Mouse (Mus musculus) lung, postnatal 25 days (tissue): Measurements from ENCODE around the gene Tmtc2.

Experiments used
- DNase-seq: peaks from one replicate; pipeline ENCODE4 v3.0.0; 2022; ENCODE audit warnings: low spot score

Gene Tmtc2

DNA sequence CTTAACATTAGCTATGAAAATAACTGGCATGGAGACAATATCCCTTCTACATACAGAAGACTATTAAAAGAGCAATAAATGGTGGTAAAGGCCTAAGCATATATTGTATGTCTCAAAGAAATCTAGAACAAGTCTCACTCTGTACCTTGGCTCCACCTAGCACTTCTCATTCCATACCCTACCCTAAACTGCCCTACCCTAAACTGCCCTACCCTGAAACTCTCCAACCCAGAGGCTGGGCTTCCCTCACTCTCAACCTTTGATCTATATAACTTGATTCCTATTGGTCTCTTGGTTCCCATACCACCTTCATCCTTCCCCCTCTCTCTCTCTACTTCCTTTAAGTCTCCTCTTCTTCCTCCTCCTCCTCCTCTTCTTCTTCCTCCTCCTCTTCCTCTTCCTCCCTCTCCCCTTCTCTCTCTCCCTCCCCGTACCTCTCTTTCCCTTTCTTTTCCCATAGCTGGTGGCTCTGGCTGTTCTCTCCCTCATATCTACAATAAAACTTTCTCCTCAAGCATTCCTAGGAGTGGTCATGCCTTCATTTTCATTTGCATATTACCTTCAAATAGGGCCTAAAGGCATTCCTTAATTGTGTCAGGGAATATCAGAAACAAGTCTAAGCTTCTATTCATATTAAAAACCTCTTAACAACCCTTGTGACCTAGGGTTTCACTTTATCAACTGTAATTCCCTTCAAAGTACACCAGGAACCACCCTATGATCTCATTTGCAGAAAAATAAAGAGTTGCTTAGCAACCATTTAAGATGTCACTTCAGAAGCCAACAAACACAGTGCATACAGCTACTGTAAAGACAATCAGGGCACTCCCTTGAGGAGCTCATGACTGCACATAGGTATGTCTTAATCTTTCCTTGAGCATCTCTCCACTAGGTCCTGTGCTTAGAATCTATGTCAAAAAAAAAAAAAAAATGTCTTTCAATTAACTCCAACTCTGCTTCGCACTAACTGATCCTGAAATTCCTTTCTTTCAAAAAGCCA, 29.9 kb downstream of the Tmtc2 start:
- DNase-seq, result no peak

DNA sequence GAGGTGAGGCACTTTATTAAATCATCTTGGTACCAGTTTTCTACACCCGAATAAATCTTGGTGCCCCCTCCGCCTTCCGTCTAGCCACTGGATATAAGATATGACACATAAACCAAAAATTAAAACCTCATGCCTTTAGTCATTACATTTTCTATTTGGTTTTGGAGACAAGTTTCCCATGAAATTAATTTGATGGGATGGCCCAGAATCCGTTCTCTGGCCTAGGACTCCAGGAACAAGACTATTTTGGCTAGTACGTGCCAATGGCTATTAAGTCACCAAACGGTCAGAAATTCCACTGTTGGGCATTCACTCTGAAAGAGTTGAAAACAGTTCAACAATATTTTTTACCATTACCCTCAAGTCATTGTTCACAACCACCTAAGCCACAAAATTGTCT, 32.2 kb downstream of the Tmtc2 start:
- no peak for DNase-seq

DNA sequence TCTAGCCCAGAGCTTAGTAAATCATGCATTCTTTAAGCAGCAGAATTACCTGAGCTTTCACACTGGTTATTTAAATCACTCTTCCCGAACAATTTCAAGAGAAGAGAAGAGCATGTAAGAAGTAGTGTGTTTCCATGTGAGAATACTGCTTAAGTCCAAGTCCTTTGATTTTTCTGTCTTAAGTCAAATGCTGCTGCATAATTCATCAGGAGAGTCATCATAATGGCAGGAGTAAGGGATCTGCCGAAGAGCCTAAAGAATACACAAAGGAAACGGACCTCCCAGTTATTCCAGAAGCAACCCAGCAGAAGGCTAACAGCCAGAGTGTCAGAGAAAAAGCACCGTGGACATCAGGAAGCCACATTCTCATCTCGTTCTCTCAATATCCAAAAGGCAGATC, 34.6 kb downstream of the Tmtc2 start:
- DNase-seq, result no peak

DNA sequence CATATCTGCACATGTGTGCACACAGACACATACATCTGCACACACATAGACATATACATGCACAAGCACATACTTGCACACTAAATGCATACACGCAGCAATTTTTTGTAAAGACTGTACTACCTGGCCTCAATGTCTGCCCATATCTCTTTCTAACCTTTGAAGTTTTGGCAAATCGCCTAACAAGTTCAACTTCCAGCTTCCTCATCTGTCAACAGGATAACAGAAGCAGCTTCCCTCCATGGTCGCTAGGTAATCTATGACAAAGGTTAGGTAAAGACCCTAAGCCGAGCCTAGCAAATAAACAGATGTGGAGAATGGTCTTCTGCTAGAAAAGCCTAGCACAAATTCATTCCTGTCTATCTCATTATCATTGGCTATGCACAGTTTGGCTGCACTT, 37.3 kb downstream of the Tmtc2 start:
- no peak for DNase-seq

DNA sequence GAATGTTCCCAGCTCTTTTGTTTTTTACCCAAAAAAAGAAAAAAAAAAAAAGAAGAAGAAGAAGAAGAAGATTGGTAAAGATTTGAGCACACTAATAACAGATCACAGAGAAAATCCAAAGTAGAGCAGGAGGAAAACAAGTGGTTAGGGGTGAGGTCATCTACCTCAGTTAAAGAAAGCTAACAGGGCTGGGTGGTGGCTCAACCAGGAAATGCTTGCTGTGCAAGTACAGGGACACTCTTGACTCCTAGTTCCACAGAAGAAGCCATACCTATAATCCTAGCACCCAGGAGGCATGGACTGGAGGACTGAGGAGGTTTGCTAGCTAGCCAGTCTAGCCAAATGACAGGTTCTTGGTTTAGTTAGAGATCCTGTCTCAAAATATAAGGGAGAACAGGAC, 38.4 kb downstream of the Tmtc2 start:
- no peak for DNase-seq

DNA sequence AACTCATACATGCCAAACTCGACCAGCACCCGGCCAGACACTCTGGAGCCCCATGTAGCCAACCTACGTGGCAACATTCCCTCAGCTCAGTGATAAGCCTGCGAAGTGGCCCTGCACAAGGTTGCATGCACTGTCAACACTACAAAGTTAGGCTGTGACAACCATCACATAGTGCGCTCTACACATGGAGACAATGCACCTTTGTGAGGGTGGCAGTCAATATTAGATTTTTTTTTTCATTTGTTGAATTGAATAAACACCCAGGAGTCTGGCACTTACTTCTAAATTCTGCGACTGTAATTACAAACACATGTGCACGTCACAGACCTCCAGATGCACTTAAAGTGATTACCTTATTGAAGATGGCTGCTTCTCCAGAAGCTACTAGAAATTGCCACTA, 41.5 kb downstream of the Tmtc2 start:
- DNase-seq, result no peak

DNA sequence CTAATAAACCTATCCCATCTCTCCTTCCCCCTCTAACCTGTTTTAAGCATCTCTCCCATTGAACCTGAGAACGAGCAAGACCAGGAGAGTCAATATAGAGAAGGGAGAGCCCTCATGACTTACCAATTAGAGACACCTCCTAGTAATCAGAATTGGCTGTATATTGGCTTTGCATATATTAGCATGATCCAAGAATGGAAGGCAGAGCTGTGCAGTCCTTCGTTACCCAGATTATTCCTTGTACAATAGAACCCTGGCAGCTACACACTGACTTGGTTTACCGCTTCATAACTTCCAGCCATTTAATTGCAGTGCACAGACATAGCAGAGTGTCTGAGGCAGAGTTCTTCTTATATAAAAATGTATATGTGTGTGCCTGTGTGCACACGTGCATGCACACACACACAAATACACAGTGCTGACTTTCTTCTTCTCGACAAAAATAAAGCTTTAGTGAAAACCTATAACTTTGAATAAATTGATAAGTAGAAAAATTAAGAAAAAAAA, 42.2 kb downstream of the Tmtc2 start:
- no peak for DNase-seq

DNA sequence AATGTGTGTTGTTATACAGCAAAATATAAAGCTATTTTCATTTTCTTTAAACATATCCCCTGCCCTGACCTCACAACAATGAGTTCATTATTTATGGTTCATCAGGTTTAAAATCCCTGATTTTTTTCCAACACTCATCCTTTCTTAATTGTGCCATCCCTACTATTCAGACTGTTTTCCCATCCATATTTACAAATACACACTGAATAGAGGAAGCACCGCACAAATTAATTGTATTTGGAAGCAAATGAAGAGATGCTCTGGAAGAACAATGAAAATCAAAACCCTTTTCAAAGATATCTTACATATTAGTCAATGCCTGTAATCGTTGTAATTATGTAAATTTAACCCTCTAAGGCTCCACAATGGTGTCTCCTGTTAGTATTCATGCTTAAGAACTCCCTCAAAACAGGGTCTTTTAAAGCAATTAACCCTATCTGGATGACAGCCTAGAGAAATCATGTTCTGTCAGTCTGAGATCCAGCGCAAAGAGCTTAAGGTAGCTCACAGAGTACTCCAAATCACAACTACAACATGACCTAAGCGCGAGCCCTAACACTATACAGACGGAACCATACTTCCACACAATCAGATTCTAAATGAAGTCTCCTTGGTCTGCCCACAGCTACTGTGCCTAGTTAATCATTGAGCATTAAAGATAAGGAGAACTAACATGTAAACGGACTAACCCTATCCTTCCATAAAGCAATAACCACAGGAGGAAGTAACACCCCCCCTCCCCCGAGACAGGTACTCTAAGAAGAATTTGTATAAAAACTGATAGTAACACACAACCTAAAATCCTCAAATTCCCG, 43.0 kb downstream of the Tmtc2 start:
- no peak for DNase-seq

DNA sequence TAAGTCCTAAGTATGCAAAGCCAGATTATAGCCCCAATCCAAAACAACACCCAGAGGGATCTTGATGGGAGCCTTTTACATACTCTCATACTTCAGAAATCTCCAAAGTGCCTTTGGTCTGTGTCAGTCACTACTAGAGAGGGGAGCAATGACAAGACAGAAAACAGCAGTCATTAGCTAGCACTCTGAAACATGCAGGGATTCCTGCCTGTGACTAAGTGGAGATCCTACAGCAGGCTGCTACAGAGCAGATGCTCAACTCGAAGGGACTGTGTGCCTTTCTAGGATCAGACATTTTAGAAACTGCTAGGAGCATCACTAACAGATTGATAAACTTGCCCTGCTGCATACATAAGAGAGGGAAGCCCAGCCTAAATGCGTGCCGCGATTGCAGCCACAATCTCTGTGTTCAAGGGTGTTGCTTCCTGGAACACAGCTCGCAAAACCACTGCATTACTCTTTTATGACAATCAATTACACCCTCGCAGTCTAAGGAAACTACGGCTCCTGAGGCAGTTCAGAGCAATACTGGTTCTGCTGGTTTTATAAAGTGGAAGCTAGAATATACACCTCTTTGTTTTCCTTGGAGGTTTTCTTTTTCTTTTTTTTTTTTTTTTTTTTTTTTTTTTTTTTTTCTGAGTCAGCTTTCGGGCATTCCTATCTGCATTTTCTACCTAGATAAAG, 50.7 kb downstream of the Tmtc2 start:
- DNase-seq, result no peak

DNA sequence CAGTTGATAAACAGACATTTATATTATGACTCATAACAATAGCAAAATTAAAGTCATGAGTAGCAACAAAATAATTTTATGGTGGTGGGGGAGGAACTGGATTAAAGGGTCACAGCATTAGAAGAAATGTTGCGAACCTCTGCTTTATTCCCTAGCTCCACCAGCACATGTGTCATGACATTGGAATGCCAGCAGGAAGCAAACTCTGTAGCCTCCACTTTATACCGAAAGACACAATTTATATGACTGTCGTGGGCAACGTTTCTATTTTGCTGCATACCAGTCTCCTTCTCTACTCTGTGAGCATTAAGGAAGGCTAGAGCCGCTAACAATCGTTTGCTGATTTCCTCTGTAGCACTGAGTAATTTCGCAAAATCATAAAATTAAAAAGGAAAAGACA, 51.8 kb downstream of the Tmtc2 start:
- DNase-seq, result no peak

DNA sequence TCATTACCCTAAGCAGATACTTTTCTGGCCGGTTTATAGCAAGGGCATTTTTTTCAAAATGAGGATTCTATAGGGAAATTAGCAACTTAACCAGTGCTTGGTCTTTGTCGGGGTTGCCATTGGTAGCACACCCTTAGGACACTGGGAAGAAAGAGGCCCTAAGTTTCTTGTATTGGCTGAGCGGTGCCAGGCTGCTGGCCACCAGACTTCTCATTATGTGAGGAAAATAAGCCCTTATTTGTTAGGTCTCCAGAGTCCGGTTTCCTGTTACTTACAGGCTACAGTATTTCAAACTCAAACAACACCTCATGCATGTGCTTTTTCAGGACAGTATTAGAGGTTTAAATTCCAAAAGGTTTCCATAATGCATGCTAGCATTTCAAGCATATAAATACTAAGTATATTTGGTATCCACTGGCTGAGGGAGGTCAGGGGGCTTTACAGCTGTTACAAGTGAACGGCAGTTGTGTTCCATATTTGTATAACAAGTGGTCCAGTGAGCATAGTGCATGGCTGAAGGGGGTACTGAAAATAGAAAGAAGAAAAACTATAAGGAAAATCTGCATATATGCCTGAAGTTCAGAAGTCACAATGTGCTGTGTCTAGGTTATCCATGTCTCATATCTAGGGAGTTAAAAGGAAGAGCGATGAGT, 55.0 kb downstream of the Tmtc2 start:
- DNase-seq, result no peak

DNA sequence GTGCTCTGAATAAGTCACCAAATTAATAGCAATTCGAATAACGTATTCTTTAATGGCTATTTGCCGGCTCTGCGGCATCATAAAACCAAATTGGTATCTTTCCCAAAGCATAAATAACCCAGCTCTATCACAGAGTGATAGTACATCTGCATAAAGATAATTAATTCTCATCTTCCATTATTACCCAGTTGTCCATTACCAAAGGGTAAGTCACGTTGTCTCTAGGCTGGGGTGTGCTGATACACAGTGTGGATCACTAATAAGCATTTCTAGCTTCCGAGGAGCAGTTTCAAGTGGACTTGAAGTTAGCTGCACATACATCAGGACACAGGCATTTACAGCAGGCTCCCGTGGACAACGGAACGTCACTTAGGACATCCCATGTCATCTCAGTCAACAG, 56.1 kb downstream of the Tmtc2 start:
- DNase-seq, result no peak

DNA sequence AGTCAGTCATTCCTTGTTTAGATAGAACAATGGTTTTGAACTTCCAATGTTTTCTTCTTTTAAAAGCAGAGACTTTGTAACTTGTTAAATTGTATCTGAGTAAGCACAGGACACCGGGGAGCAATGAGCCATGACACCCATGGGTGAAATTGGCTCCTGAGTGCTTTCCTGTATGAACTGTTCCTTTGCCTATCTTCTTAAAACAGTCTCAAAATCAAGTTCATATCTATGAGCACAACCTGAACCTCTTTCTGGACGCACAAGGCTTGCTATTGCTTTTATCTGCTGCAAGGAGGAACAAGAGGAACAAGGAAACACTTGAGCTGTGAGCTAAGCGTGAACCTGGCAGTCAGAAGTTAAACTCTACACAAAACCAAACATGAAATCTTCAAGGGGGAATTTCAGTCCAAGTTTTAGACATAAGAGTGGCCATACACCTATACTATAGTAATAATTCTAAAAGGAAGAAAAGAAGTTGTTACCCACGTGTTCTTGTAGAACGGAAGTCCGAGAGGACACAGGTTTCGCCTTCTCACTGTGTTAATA, 60.4 kb downstream of the Tmtc2 start:
- no peak for DNase-seq

DNA sequence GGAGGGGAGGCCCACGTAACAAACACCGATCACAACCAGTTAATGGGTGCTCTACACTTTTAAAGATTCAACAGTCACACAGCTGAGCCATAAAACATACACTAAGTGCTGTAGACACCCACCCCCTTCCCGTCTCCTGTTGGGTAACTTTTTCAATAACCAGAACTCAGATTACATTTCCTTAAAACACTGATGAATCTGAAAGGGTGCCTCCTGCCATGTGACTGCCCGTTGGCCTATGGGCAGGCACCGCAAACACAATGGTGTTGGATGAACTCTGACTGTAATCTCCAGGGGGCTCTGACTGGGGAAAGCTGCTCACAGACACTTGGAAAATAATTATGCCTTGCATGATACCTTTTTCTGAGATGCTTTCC, 64.4 kb downstream of the Tmtc2 start:
- no peak for DNase-seq

DNA sequence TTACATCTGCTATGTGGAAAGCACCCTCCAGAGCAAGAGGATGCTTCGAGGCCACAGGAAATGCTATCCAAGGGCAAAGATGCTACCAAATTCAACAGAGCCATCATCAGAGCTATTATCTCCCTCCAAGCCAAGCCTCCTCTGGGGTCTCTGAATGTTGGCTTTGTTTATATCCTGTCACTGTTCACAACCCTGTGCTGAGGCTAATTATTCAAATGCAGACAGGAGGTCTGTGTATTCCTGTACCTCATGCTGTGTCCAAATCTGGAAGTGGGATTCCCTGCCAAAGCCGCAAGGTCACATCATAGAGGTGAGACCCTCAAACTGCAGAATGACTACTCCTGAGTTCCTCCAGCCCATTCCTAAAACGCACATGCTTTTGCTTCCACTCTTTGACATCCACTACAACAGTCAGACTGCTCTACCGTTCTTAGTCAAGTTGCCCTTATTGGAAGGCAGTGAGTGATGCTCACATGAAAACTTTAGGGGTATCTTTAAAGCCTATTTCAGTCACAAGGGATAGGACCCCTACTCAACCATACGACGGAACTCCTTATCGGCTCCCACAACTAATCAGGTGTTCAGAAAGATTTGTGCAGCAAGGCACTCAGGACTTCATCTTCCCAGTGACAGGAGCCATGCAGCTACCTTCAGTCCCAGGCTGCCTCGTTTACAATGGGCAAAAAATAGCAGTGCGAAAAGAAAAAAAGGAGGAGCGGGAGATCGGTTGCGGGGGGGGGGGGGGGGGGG, 64.9 kb downstream of the Tmtc2 start:
- DNase-seq, result no peak

DNA sequence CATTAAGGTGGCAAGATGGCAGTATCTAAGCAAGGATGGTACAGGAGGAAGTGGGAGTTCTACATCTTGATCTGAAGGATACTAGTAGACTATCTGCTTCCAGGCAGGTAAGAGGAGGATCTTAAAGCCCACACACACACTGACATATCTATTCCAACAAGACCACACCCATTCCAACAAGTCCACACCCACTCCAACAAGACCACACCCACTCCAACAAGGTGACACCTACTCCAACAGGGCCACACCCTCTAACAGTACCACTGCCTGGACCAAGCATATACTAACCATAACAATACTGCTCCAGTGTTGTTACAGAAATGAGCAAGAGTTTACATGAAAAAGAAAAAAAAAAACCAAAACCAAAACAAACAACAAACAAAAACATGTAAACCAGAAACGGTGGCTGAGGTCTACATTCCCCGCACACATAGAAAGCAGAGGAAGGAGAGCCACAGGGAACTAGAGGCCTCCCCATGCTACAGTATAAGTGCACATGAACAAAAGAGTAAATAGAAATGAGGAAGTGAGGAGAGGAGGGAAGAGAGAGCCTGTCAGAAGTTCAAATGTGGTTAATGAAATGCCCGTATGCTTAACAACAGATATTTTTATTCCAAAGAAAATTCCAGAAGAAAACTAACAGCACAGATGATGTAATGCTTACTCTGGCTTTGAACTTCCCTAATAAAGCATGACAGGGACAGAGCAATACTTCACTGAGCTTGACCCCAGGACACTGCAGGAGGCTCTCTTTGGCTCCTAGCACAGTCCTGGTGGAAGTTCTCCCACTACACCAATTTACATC, 66.1 kb downstream of the Tmtc2 start:
- no peak for DNase-seq

DNA sequence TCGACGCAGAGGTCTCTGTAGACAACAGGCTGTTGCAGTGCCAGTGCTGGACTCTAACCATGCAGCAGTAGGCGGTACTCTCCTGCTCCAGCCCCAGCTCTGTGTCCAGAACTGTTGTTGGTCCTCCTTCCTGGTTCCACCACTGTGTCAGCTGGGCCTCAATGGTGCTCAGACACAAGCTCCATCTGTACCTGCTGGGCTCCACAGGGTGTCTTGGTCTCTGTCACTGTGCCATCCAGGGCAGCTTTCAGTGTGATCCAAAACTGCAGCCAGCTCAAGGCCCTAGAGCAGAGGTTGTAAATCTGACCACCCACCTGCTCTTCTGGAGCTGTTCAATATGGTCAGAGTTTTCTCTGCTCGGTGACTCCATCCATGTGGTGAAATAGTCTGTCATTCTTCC, 68.2 kb downstream of the Tmtc2 start:
- no peak for DNase-seq

DNA sequence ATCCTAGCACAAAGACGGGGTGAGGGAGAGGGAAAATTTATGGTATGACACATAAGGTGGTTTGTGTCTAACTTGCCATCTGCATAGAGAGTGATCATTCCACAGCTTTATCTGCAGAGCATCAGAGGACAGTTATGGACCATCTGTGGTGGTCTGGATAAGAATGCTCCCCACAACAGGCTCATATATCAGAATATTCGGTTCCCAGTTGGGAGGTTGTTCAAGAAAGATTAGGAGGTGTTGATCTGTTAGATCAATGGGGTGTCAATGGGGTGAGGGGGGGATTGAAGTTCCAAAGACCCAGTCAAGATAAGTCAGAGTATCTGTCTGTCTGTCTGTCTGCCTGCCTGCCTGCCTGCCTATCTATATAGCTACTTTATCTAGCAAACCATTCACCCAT, 69.8 kb downstream of the Tmtc2 start:
- no peak for DNase-seq

DNA sequence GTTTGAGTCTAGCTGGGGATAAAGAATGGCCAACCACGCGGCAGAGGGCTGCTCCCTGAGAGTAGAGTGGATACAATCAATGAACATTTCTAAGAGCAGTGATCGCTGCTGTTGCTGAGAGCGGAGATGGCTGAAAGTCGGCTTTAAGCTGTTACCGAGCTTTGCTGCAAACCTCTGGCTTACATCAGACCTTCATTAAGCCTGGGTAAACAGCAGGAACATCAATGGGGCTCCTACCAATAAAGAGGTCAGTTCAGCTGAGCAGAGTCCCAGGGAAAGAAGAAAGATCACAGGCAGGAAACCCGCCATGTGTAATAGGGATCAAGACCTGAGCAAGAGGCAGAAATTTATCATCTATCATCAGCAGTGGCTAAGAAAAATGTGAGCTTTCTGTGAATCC, 72.5 kb downstream of the Tmtc2 start:
- DNase-seq, result no peak

DNA sequence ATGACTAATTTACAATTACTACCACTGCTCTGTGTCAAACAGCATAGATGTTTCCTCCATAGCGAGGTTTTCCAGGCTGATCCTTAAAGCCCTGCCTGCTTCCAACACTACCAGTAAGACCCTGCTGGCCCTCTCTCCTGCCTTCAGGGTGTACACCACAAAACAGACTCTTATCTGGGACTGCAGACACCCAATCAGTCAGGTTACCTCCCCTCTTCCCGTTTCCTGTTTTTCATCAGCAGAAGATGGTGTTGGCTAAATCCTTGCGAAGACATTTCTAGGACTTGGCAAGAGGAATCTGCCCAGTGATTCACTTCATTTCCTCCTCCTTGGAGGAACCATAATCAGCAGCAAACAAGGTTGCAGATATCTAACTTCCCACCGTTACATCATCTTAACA, 73.8 kb downstream of the Tmtc2 start:
- peak; percentile 52 for DNase-seq
